Mouse (Mus musculus) stomach, postnatal 0 days (tissue): Measurements from ENCODE around the gene Mogat2. TPM values are rescaled to one million over a fixed set of nuclear protein-coding genes. Genes with fewer than 3 reads are reported as not detected.

Source experiments
- ATAC-seq: fragments of 200-750 bp; cut with Nextera tagmentation; 2 replicates; pipeline ENCODE4 v1.8.0; 2017; ENCODE audit not compliant: low FRiP score, low TSS enrichment
- DNase-seq: peaks from one replicate; pipeline ENCODE4 v3.0.0-alpha.2; 2016; ENCODE audit warnings: low spot score
- H3K27ac ChIP-seq: fragments of 300-500 bp; sonication (generic); replicated peaks from 2 replicates; pipeline ENCODE4 v1.5.1; 2014; ENCODE audit warnings: mild to moderate bottlenecking, control low read depth
- H3K27me3 ChIP-seq: fragments of 300-500 bp; sonication (generic); 2 replicates; pipeline ENCODE4 v1.6.1; 2014; ENCODE audit warnings: low read length; ENCODE audit not compliant: control insufficient read depth, insufficient read depth
- H3K36me3 ChIP-seq: fragments of 300-500 bp; sonication (generic); 2 replicates; pipeline ENCODE4 v1.6.1; 2014; ENCODE audit warnings: low read length, mixed read lengths; ENCODE audit not compliant: control insufficient read depth, insufficient read depth
- H3K4me1 ChIP-seq: fragments of 300-500 bp; sonication (generic); replicated peaks from 2 replicates; pipeline ENCODE4 v1.6.1; 2014; ENCODE audit warnings: antibody characterized with exemption; ENCODE audit not compliant: control insufficient read depth, insufficient read depth
- H3K4me2 ChIP-seq: fragments of 300-500 bp; sonication (generic); replicated peaks from 2 replicates; pipeline ENCODE4 v1.6.1; 2014; ENCODE audit warnings: low read depth, mild to moderate bottlenecking, control low read depth, moderate library complexity
- H3K4me3 ChIP-seq: fragments of 300-500 bp; sonication (generic); 2 replicates; pipeline ENCODE4 v1.5.1; 2014; ENCODE audit warnings: low read depth, low read length, control low read depth
- H3K9ac ChIP-seq: fragments of 300-500 bp; sonication (generic); 2 replicates; pipeline ENCODE4 v1.6.1; 2014; ENCODE audit warnings: mild to moderate bottlenecking, low read length, control low read depth, mixed read lengths
- H3K9me3 ChIP-seq: fragments of 300-500 bp; sonication (generic); 2 replicates; pipeline ENCODE4 v1.6.1; 2016; ENCODE audit warnings: low read length; ENCODE audit not compliant: control insufficient read depth
- CTCF ChIP-seq: IDR thresholded peaks from 2 replicates; pipeline ENCODE4 v1.5.1; 2016; ENCODE audit warnings: antibody characterized with exemption, low read depth, mild to moderate bottlenecking, moderate library complexity
- EP300 ChIP-seq: optimal IDR thresholded peaks from 2 replicates; pipeline ENCODE3; 2016; ENCODE audit warnings: antibody characterized with exemption
- WGBS: fragments of 180-500 bp; shearing (Covaris S2); extraction: QIAGEN DNeasy Blood & Tissue Kit; methylation state at CpG from one replicate; pipeline ENCODE4 v1.1.7; 2014; 5-methylcytosine and 5-hydroxymethylcytosine counted together
- polyA plus RNA-seq: library from polyadenylated mRNA; unstranded; fragments of >200 nt; fragmentation: Nextera tagmentation; extraction: Ambion mirVana; gene quantifications from 2 replicates; pipeline ENCODE4 v1.2.1, GENCODE M21; 2015

The Mogat2 gene
- polyA plus RNA-seq, 1 experiment from 2014 or later = 9.4 TPM

GRCm38 (mm10) chr7:99248906-99249581, 10.6 kb upstream of the Mogat2 start:
- Histone ChIP-seq H3K9ac (0 out of 2 replicates have a peak overlapping the region, but pooled peaks have one; percentile 2), H3K27me3 (no peaks in the 10 kb centered on the region), H3K36me3 (no peaks in the 10 kb centered on the region), H3K9me3 (no peaks in the 10 kb centered on the region), H3K4me2 (peak overlapping the region; percentile 57), H3K27ac (no peak overlapping the region), H3K4me1 (no peaks in the 10 kb centered on the region), H3K4me3 (peak overlapping the region; percentile 36)
- TF ChIP-seq CTCF = no peak
- no peak for TF ChIP-seq EP300
- 1% methylated on average over 39 of the region's 44 CpGs for WGBS
- no peak for ATAC-seq
- DNase-seq = no peak

- Histone ChIP-seq H3K9me3 (no peaks in the 10 kb centered on the region), H3K36me3 (no peaks in the 10 kb centered on the region), H3K4me1 (no peaks in the 10 kb centered on the region), H3K4me2 (no peak overlapping the region), H3K4me3 (no peak overlapping the region), H3K27me3 (no peaks in the 10 kb centered on the region), H3K9ac (no peak overlapping the region), H3K27ac (no peak overlapping the region)
- 47% methylated on average over 5 of the region's 5 CpGs for WGBS
- TF ChIP-seq EP300 (no peak), CTCF (no peak)
- DNase-seq (no peak), ATAC-seq (no peak)
These were observed 9.8 kb upstream of the Mogat2 start for GRCm38 (mm10) chr7:99248157-99248742.

- Histone ChIP-seq H3K27ac (no peak overlapping the region), H3K36me3 (no peaks in the 10 kb centered on the region), H3K4me1 (peaks cover 4% of the 10 kb centered on the region), H3K27me3 (no peaks in the 10 kb centered on the region), H3K4me2 (no peak overlapping the region), H3K9ac (no peak overlapping the region), H3K4me3 (no peak overlapping the region), H3K9me3 (no peaks in the 10 kb centered on the region)
- DNase-seq = no peak
- TF ChIP-seq EP300 = no peak
- TF ChIP-seq CTCF = no peak
- 91% methylated on average over 11 of the region's 11 CpGs for WGBS
- ATAC-seq = no peak
These were observed 3.7 kb upstream of the Mogat2 start for GRCm38 (mm10) chr7:99242097-99242496.

- Histone ChIP-seq H3K4me1 (peaks cover 4% of the 10 kb centered on the region), H3K9me3 (no peaks in the 10 kb centered on the region), H3K4me3 (no peak overlapping the region), H3K36me3 (no peaks in the 10 kb centered on the region), H3K27me3 (no peaks in the 10 kb centered on the region), H3K4me2 (no peak overlapping the region), H3K27ac (no peak overlapping the region), H3K9ac (no peak overlapping the region)
- TF ChIP-seq CTCF = no peak
- TF ChIP-seq EP300 = no peak
- DNase-seq (no peak), ATAC-seq (no peak)
- WGBS = 68% methylated on average over 8 of the region's 8 CpGs
These were observed 1.3 kb downstream of the Mogat2 start for GRCm38 (mm10) chr7:99236888-99237660.

GRCm38 (mm10) chr7:99235657-99236056, 2.8 kb downstream of the Mogat2 start:
- no peaks in the 10 kb centered on the region for H3K9me3 ChIP-seq
- WGBS = 57% methylated on average over 2 of the region's 2 CpGs
- no peaks in the 10 kb centered on the region for H3K27me3 ChIP-seq
- no peak overlapping the region for H3K4me2 ChIP-seq
- no peak overlapping the region for H3K9ac ChIP-seq
- ATAC-seq (no peak), DNase-seq (no peak)
- H3K36me3 ChIP-seq = no peaks in the 10 kb centered on the region
- H3K4me3 ChIP-seq = no peak overlapping the region
- no peak overlapping the region for H3K27ac ChIP-seq
- H3K4me1 ChIP-seq = peaks cover 4% of the 10 kb centered on the region
- no peak for TF ChIP-seq EP300
- TF ChIP-seq CTCF = no peak
